Mouse (Mus musculus): ENCODE data around the gene Sntg2.

DNA sequence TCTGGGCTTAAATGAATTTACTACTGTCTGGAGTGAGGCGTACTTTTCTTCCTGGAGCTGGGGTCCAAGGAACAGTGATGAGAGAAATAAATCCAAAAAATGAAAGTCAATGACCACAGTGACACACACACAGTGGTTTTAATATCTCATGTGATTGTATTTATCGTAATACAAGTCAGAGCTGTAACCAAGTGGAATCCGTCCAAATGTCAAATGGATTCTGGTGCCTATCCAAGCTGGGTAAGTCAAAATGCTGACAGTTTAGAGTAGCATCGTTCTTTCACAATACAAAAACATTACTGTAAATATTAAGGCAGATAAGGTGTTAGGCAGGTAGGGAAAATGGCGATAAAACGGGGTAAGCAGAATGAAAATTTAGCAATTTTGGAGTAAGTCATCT is 4.0 kb downstream of the Sntg2 start:
- TF ChIP-seq CTCF (conservative IDR thresholded peaks at IDR 0.05 in 1 of 2, IDR thresholded peaks at IDR 0.05 in 1 of 2; ENCODE audit: low read depth in 2 of 2, low read length in 2 of 2) (no peak), TCF12 (IDR thresholded peaks at IDR 0.05; ENCODE audit: low read depth, low read length) (no peak), HCFC1 (IDR thresholded peaks at IDR 0.05; ENCODE audit: low read depth, low read length) (no peak), EP300 (IDR thresholded peaks at IDR 0.05; ENCODE audit: low read length) (no peak), NRF1 (IDR thresholded peaks at IDR 0.05; ENCODE audit: low read depth, low read length) (no peak), SMC3 (IDR thresholded peaks at IDR 0.05; ENCODE audit: low read depth, low read length) (no peak), MEF2A (IDR thresholded peaks at IDR 0.05; ENCODE audit: borderline replicate concordance, low read depth, low read length) (no peak), ZNF384 (IDR thresholded peaks at IDR 0.05; ENCODE audit: low read depth, low read length) (no peak), TBP (conservative IDR thresholded peaks at IDR 0.05; ENCODE audit: low read depth, low read length) (no peak), ZMIZ1 (IDR thresholded peaks at IDR 0.05; ENCODE audit: low read depth, low read length) (no peak), USF2 (conservative IDR thresholded peaks at IDR 0.05; ENCODE audit: low read depth, low read length) (no peak), ZC3H11A (IDR thresholded peaks at IDR 0.05; ENCODE audit: low read depth, low read length) (no peak)

Measured in CH12.LX (cell line).